Mouse (Mus musculus): ENCODE data around the gene Akap10.

DNA sequence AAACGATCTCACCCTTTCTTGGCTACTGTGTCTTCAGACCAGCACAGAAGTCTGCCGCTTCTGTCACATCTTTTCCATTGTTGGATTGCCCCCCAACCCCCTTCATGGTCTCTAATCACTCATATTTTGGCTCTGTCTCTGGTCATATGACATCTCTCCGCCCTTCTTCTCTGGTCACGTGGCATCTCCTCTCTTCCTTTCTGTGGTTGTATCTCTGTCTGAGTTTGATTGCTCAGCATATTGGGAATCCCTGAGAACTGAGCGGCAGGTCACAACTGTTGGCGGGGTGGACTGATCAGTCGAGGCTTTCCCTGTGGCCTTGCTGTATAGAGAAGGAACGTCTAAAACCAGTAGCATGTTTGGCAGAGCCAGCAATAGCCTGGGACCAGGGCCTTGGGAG lies 37.0 kb upstream of the Akap10 start:
- TF ChIP-seq GATA1 (IDR thresholded peaks at IDR 0.05; ENCODE audit: low read length) (no peak), TAL1 (IDR thresholded peaks at IDR 0.05; ENCODE audit: low read length) (no peak)
